Mouse (Mus musculus) embryo, embryonic 10.5 days (tissue): ENCODE results near the gene Cox4i2.

ENCODE experiments used
- DNase-seq: peaks from one replicate; pipeline ENCODE4 v3.0.0-alpha.2; 2015; ENCODE audit warnings: low spot score

Cox4i2 gene

DNA sequence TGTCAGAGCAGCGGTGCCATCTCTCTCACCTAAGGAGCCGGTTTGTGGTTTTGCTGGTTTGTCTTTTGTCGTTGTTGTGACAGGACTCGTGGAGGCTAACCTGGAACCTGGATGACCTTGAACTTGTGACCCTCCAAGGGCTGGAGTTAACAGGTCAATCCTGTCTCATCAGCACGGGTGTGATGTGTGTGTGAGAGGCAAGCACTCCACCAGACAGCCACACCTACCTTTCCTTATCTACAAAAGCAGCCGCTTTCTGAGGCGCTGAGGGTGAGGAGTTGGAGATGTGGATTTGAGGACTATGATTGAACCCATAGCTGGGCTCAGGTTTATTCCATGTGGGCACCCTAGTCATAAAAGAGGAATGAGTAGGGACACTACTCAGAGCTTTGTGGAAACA is 15.7 kb downstream of the Cox4i2 start:
- no peak for DNase-seq

DNA sequence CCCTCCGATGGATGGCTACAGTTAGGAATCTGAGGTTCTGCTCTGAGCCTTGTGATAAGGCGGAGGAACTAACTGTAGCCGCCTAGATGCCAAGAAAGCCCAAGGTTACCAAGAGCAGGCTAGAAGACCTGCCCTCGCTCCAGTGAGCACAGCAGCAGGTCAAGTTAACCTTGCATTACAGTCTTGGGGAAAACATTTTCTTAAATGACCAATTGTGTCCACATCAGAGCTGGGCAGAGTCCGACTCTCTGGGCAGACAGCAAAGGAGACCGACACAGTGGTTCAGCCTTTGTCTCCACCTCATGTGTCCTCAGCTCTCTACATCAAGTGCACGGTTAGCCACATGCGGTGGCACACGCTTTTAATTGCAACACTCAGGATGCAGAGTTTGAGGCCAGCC is 17.6 kb downstream of the Cox4i2 start:
- no peak for DNase-seq

DNA sequence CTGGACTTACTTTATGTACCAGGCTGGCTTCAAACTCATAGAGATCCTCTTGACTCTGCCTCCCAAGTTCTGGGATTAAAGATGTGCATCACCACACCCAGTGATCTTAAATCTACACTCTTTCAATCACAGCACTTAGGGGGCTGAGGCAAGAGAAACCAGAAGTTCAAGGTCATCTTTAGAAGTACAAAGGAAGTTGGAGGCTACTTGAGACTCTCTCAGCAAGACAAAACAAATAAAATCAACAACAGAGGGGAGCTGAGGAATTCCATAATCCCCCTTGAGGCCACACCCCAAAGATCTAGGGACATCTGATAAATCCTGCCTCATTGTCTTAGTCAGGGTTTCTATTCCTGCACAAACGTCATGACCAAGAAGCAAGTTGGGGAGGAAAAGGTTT is 18.3 kb downstream of the Cox4i2 start:
- DNase-seq, result no peak

GRCm38 (mm10) chr2:152775357-152775756 is 21.4 kb downstream of the Cox4i2 start:
- DNase-seq, result no peak

DNA sequence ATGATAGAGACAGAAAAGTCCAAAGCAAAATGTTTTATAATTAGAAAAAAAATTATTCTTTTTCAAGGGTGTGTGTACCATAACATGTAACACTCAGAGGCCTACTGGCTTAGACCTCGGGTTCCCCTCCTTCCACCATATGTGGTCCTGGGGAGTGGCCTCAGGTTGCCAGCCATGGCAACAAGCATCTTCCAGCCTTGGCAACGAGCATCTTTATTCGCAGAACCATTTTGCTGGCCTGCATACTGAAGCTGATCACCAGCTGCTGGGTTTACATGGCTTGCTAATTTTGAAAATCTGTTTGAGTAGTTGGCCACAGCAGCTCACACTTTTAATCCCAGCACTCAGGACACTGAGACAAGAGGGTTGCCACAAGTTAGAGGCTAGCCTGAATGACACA is 22.0 kb downstream of the Cox4i2 start:
- no peak for DNase-seq

GRCm38 (mm10) chr2:152776435-152776834 is 22.5 kb downstream of the Cox4i2 start:
- no peak for DNase-seq

DNA sequence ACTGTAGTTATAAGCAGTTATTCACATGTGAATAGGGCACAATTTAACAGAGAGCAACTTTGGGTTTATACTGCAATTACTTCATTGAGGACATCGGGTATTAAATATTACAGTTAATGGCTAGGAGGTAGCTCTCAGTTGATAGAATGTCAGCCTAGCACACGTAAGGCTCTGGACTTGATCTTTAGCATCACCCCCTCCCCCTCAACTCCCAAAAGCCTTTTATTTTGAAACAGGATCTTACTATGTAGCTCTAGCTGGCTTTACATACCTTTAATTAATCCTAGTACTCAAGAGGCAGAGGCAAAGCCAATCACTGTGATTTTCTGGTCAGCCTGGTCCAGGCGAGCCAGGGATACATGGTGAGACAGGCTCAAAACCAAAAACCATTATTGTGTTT is 23.1 kb downstream of the Cox4i2 start:
- DNase-seq, result no peak

GRCm38 (mm10) chr2:152780466-152780865 is 26.5 kb downstream of the Cox4i2 start:
- no peak for DNase-seq

DNA sequence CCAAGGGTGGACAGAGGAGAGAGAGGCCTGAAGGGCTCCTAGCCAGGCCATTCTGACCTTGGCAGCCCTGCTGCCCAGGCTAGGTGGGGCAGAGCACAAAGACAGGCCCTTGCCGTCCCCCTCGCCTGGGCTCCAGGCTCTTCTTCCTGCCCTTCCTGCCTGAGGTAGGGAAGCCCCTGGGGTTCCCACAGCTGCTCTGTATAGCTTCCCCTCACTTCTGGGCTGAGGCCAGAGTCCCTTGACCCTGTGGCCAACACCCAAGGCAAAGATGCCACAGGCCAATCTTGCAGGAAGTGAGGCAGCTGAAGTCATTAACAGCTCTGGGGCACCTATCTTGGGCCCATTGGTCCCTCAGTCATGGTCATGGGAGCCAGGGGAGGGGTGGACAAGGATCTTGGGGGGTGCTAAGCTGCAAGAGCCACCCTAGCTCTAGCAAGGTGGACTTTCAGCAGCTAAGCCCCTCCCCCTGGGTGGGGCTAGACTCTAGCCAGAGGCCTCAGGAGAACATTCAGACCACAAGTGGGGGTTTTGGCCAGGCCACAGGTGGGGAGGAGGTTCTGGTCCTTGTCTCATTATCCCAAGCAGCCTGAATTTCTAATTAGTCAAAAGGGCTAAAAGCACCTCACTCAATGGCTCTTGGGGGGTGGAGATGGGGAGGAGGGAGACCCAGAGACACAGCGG is 27.2 kb downstream of the Cox4i2 start:
- DNase-seq, result no peak

DNA sequence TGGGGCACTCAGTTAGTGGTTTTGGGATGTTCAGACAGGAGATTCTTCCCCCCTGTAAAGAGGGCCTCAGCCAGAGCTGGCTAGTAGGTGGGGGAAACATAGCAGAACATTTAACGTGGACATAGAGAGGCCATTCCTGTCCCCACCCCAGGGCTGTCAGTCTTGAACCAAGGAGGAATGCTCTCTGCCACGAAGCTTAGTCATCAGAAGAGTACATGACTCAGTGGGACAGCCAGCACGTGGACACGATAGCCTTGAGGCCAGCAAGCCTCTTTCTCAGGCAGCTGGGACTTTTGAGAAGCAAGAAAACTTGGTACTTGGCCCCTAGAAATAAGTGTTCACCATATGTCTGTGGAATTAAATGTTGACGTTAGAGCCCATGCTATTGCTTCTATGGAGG is 28.7 kb downstream of the Cox4i2 start:
- DNase-seq, result no peak

DNA sequence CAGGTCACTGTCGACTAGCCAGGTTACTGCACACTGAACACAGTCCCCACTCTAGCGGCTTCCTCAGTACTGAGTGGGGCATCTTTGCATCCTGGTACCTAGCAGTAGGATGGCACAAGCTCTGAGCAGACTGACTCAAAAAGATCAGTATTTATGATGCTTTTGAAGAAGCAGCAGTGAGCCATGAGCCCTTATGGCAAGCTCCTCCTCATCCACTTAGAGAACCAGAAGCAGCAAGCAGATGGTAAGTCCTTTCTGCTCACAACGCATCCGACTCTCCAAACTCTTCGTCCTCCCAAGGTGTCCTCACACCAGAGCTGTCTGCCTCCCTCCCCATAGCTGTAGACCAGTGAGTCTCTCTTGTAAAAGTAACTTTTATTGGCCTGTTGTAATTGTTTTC is 29.3 kb downstream of the Cox4i2 start:
- no peak for DNase-seq

GRCm38 (mm10) chr2:152784640-152785039 is 30.7 kb downstream of the Cox4i2 start:
- no peak for DNase-seq

- no peak for DNase-seq
Observed at GRCm38 (mm10) chr2:152785446-152786350, 31.7 kb downstream of the Cox4i2 start.

DNA sequence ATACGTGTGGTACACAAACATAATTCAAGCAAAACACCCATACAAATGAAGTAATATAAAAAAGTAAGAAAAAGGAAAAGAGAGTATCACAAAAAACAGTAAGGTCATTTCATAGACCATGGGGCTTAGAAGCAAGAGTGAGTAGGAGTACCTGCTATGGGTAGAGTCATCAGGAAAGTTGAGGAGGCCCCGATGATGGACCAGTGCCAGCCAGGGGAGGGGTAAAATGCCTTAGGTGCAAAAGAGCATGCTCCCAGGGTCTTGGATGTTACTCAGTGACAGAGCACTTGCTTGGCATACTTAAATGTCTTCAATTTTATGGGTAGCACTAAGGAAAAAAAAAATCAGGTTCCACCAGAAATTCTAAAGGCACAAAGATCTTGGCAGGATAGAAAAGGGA is 33.2 kb downstream of the Cox4i2 start:
- DNase-seq, result no peak

DNA sequence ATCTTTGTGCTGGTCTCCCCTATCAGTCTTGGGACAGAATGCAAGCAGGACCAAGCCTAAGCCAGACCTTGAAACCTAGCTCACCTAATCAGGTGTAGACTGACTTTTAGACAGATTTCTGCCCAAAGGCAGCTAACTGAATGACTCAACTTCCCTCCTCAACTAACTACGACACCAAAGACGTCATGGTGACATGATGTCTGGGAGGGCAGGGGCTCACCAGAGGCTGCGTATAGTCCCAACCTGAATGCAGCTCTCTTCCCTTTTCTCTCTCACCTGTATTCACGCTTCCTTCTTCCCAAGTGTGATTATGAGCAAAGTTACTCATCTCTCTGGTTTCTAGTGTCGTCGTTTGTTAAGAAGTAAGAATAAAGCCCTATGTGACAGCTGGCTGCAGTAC is 33.6 kb downstream of the Cox4i2 start:
- no peak for DNase-seq

- peak; percentile 20 for DNase-seq
Observed at GRCm38 (mm10) chr2:152788892-152789421, 35.0 kb downstream of the Cox4i2 start.

DNA sequence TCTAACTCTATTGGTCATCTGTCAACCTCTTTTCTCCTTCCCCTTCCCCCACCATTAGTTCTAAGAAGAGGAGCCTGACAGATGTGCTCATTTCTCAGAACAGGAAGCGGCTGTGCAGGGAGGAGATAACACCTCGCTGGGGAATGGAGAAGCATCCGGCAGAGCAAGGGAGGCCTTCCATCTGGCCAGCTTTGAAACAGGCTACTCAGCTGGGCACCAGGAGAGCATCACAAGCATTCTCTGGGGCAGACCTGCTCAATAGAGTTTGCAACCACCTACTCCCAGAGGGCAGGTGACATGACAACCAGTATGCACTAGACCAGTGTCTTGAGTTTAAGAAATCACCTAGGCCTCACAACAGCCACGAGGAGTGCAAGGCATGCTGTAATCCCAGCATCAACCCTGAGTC is 35.6 kb downstream of the Cox4i2 start:
- peak; percentile 53 for DNase-seq

DNA sequence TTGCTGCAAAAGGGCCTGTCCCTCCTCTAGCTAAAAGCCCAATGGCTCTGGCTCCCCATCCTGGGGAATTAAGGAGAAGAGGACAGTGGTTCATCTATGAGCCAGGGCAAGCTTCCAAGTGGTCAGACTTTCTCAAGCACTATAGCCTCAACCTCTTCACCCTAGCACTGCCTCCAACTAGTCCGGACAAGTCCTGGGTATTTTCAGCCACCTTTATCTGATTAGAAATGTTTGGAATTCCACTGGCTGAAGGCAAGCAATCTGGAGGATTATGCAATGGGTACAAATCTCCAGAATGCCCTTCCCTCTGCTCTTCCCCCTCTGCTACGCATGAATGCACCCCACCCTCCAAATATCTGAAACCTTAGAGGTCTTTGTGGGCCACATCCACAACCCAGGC is 38.5 kb downstream of the Cox4i2 start:
- DNase-seq, result no peak

GRCm38 (mm10) chr2:152793381-152793780 is 39.4 kb downstream of the Cox4i2 start:
- DNase-seq, result no peak

DNA sequence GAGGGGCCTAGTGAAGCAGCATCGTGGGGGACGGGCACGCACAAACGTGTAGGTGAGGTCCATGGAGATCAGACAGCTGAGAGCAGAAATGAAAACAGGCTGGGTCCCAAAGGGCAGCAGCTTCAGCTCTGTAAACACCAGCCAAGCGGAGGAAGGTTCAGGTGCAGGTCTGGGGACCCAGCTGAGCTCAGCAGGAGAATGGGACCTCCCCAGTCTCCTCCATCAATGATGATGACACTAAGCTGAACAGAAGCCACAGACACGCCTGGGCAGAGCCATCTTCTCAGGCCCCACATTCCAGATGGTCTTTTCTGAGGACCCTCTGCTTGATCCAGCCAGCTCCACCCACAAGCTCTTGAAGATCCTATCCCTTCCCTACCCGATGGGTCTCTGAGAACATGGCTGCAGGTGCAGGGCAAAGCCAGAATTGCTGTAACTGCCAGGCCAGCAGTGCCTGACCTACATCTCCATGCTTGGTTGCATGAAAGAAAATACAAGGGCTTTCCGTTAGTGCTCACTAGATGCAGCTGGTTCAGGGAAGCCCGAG is 40.4 kb downstream of the Cox4i2 start:
- no peak for DNase-seq

DNA sequence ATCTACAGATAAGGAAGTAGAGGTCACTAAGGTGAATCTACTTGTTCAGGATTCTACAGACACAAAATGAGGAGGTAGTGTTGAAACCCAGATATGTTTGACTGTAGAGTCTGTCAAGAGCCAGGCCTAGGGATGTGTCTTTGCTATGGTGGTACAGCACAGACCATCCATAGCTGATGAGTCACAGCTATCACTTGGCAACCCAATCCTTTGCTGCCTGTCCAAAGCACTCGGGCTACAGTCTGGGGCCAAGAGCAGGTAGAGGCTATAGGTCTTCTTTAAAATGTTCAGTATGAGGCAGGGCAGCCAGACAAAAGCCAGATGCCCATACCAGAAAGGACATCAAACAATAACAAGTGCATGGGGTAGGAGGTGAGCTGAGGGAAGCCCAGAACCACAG is 43.6 kb downstream of the Cox4i2 start:
- no peak for DNase-seq

GRCm38 (mm10) chr2:152799954-152800761 is 46.2 kb downstream of the Cox4i2 start:
- no peak for DNase-seq
